Mouse (Mus musculus): ENCODE results near the gene Anks1b.
"Not testable (repeated sequence)": the region's sequence is repeated elsewhere in the genome, so short reads cannot be mapped to it uniquely, and the experiment has no call there.

Gene Anks1b

GRCm38 (mm10) chr10:90535370-90535769, 662.1 kb downstream of the Anks1b start:
- DNase-seq (ENCODE audit: extremely low read depth, low read depth, low spot score), result no peak

DNA sequence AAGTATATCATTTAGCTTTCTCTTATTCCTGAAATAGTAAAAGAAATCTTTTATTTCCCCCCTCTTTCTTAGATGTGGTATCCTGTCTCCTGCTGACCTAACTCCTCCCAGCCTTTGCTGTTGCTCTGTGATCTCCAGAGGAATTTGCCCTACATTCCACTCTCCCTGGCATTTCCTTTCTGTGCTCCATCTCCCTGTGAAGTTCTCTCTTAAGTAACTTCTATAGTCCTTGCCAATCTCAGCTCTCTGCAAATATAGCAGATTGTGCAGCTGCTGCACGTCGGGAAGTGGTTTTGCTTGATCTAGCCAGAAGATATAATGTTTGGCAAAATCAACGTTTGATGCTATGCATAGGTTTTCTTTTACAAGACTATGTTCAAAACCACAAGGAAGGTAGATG, 673.3 kb downstream of the Anks1b start:
- no peak for DNase-seq (ENCODE audit: extremely low read depth, low read depth, low spot score)

GRCm38 (mm10) chr10:90562906-90563305, 689.6 kb downstream of the Anks1b start:
- DNase-seq (ENCODE audit: extremely low read depth, low read depth, low spot score), result no peak

GRCm38 (mm10) chr10:90576191-90577098, 703.1 kb downstream of the Anks1b start:
- no peak for DNase-seq (ENCODE audit: extremely low read depth, low read depth, low spot score)

DNA sequence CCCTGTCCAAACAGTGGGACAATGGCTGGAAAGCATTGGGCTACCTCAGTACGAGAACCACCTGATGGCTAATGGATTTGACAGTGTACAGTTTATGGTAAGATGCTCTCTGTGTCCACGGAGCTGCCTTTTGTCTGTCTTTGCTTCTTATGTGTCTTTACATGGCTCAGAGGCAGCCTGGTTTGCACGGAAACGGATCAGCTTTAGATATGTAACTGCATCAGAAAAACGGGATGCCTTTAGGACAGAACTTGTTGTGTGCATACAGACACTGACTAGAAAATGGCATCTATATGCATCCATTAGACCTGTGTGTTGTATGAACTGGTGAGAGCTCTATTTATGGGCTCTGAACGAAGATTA, 703.8 kb downstream of the Anks1b start:
- DNase-seq (ENCODE audit: extremely low read depth, low read depth, low spot score), result no peak

- no peak for DNase-seq (ENCODE audit: extremely low read depth, low read depth, low spot score)
These were observed 704.5 kb downstream of the Anks1b start for GRCm38 (mm10) chr10:90577777-90578176.

DNA sequence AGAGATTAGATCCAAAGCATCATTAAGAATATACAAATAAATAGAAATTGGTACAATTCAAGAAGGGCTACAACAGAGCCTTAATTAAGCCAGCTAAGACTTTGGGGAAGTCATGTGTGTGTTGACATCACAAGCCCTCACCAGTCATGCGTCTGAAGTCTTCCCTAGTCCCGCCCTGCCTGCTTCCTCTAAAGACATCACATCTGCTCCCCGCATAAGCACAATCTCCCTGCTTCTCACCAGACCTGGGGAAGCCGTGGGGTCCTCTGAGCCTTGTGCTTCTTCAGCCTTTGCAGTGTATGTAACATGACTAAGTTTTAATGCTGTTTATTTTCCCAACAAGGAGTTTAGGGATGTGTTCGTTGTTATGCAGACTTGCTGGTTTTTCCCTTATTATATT, 706.7 kb downstream of the Anks1b start:
- DNase-seq (ENCODE audit: extremely low read depth, low read depth, low spot score), result no peak

DNA sequence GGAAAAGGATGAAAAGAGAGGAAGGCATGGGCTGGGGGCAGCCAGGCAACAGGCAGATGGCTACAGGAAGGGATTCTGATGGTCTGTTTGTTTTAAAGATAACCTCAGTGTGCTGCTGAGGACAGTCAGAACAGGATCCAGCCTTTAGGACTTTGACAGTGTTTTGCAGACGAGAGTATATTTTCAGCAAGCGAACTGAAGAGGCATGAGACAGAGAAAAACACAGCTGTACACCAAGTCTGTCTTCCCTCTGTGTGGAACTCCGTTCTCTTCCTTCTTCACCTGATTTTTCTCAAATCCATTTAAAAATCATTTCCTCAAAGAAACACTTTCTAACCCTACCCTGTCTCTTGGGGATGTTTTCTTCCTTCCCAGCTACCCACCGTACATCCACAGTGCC, 710.7 kb downstream of the Anks1b start:
- DNase-seq (ENCODE audit: extremely low read depth, low read depth, low spot score), result no peak

- DNase-seq (ENCODE audit: extremely low read depth, low read depth, low spot score), result no peak
These were observed 722.8 kb downstream of the Anks1b start for GRCm38 (mm10) chr10:90596142-90596541.

DNA sequence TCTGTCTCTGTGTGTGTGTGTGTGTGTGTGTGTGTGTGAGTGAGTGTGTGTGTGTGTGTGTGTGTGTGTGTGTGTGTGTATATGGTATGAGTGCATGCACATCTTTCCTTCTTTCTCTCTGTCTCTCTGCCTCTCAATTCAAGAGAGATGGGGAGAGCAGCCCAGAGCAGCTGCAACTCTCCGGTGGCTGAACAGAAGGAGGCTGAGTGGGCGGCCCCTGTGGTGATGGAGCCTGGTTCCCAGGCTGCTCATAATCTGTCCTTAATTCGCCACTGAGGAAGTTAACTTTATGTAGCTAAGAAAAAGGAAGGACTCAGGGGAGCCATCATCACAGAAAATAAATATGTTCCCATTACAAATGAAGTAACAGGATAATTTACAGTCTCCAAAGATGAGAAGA, 723.3 kb downstream of the Anks1b start:
- DNase-seq (ENCODE audit: extremely low read depth, low read depth, low spot score), result no peak

DNA sequence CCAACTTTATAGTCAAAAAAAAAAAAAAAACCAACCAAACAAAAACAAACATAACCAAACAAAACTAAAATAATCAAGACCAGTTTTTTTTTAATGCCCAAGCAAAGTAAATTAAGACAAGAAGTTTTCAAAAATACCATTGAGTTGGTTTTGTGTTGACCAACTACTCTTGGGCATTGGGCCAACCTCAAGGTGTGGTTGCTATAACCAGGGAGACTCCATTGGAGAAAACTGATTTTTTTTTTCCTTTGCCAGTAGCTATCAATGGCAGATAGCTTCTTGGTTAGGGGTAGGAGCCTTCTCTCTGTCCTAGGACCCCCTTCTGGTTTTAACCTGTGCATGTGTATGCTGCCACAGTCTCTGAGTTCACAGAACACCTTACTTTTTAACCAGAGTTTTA, 725.8 kb downstream of the Anks1b start:
- DNase-seq (ENCODE audit: extremely low read depth, low read depth, low spot score), result no peak

- DNase-seq (ENCODE audit: extremely low read depth, low read depth, low spot score), result no peak
These were observed 726.6 kb downstream of the Anks1b start for GRCm38 (mm10) chr10:90599726-90600531.

- DNase-seq (ENCODE audit: extremely low read depth, low read depth, low spot score), result no peak
These were observed 734.3 kb downstream of the Anks1b start for GRCm38 (mm10) chr10:90607586-90607985.

- DNase-seq (ENCODE audit: extremely low read depth, low read depth, low spot score), result no peak
These were observed 736.1 kb downstream of the Anks1b start for GRCm38 (mm10) chr10:90609437-90609836.

- DNase-seq (ENCODE audit: extremely low read depth, low read depth, low spot score), result no peak
These were observed 739.7 kb downstream of the Anks1b start for GRCm38 (mm10) chr10:90613051-90613450.

DNA sequence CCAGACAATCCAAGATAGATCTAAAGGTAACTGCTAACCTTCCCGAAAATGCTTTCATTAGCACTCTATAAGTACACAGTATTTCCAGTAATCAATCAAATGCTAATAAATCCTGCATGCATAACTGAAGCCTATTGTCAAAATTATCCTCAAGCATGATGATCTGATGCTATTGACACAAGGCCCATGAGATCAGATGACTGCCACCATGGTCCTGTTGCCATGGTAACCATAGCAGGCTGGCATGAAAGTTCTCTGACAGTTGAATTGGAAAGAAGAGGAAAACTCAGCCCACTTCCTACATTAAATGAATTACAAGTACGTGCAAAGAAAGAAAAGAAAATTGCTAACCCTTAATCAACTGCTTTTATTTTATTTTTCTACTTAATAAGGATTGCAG, 741.9 kb downstream of the Anks1b start:
- DNase-seq (ENCODE audit: extremely low read depth, low read depth, low spot score), result no peak

DNA sequence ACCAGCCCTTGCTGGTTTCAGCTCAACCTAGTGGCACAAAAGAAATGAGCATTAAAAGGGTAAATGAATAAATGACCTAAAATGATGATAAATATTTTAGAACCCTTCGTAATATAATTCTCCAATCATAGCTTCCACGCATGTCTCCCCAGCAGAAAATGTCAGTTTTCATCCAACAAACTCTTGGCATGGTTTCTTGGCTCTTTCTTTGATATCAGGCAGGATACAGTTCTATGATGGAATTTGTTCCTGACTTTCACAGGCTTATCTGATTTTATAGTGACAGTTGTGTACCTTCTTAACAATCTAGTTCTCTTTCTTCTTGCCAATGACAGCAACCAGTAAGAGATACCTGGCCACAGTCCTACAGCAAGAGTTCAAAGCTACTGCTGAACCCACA, 743.3 kb downstream of the Anks1b start:
- no peak for DNase-seq (ENCODE audit: extremely low read depth, low read depth, low spot score)

GRCm38 (mm10) chr10:90617664-90618296, 744.5 kb downstream of the Anks1b start:
- no peak for DNase-seq (ENCODE audit: extremely low read depth, low read depth, low spot score)

DNA sequence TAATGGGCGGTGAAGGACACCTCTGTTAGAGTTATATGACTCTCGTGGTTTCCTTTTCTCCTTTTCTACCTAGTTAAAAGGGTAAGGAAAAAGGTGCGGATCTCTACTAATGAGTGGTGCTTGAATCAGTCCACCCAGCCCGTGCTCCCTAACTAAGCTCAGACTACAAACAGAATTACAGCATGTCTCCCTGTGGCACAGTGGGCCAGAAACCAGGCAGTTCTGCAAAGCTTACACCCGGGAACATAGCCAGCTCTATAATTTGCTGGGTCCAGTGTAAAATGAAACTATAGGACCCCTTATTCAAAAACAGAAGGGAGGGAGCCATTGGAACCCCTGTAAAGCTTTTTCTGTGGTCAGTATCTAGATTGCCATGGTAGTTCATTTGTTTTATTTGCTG, 754.2 kb downstream of the Anks1b start:
- DNase-seq (ENCODE audit: extremely low read depth, low read depth, low spot score), result no peak

DNA sequence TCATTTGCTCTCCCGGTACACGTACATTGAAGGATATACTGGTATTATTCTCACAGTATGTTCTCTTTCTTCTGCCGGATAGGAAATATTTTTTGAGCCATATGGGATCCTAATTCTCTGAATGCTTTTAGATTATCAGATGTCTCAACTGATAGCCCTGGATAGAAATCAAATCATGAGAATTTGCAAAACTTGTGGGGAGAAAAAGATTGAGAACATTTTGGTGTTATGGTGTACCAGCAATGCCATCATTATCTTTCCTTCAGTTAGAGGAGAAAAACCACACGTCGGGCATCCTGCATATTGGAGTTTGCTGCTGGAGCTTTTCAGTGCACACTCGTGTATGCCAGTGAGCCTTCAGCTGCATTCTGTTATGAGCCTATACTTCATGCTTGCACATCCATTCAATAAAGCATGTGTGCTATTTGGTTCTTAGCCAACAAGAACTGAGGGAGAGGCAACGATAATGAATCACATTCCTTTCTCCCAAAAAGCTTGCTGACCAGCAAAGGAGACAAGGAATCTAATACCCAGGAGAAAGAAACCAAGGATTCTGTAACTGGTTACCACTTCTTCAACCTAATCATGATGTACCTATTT, 756.9 kb downstream of the Anks1b start:
- no peak for DNase-seq (ENCODE audit: extremely low read depth, low read depth, low spot score)

DNA sequence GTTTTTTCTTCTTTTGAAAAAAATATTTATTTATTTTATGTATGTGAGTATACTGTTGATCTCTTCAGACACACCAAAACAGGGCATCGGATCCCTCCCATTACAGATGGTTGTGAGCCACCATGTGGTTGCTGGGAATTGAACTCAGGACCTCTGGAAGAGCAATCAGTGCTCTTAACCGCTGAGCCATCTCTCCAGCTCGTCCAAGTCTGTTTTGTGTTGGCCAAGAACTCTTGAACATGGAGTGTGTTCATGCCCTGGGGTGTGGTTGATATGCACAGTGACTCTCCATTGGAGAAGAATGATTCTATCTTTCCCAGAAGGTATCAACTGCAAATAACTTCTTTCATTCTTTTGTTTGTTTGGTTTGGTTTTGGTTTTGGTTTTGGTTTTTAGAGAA, 757.5 kb downstream of the Anks1b start:
- DNase-seq (ENCODE audit: extremely low read depth, low read depth, low spot score), result not testable (repeated sequence)
